Mouse (Mus musculus): ENCODE data around the gene Kcnj6. TPM values are rescaled to one million over a fixed set of nuclear protein-coding genes. Genes with fewer than 3 reads are reported as not detected.

The Kcnj6 gene
- polyA plus RNA-seq, 1 experiment from 2014 or later, result not detected

DNA sequence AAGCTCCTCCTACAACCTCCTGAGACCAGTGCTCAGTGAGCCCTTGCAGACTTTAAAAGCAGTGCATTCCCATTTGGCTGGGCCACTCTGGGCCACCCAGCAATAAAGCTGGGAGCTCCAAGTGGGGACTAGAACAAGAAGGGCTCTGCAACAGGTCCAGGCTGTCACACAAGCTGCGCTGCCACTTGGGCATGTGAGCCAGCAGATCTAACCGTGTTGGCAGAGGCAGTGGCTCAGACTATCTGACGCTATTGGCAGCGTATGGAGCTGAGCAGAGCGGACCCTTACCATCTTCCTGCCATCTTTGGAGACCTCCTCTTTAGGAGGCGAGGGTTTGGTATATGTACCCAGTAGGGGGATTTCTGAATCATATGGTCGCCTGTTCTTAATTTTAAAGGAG lies 112.4 kb downstream of the Kcnj6 start:
- H3K9me3 ChIP-seq, result no peaks in the 10 kb centered on the region
- no peak for ATAC-seq (ENCODE audit: insufficient number of reproducible peaks, insufficient read depth, low FRiP score, low TSS enrichment, low read depth)
- H3K9ac ChIP-seq (replicated peaks), result no peak overlapping the region
- H3K27me3 ChIP-seq, result no peaks in the 10 kb centered on the region
- 68% methylated on average over 7 of the region's 7 CpGs for WGBS
- no peak overlapping the region for H3K4me2 ChIP-seq
- H3K4me3 ChIP-seq (replicated peaks), result no peak overlapping the region
- no peak overlapping the region for H3K27ac ChIP-seq
- peaks cover 5% of the 10 kb centered on the region; the same call in 1 of the 2 replicates for H3K4me1 ChIP-seq (replicated peaks)
- H3K36me3 ChIP-seq, result no peaks in the 10 kb centered on the region

- ATAC-seq (ENCODE audit: insufficient number of reproducible peaks, insufficient read depth, low FRiP score, low TSS enrichment, low read depth), result no peak
- H3K27me3 ChIP-seq, result no peaks in the 10 kb centered on the region
- WGBS, result 64% methylated on average over 3 of the region's 3 CpGs
Observed at GRCm38 (mm10) chr16:94883909-94884308, 113.6 kb downstream of the Kcnj6 start.

GRCm38 (mm10) chr16:94883196-94883595 lies 114.3 kb downstream of the Kcnj6 start:
- Histone ChIP-seq H3K36me3 (no peaks in the 10 kb centered on the region), H3K27ac (no peak overlapping the region), H3K27me3 (no peaks in the 10 kb centered on the region), H3K4me3 (replicated peaks) (no peak overlapping the region), H3K4me2 (no peak overlapping the region), H3K4me1 (replicated peaks) (peaks cover 5% of the 10 kb centered on the region; the same call in 1 of the 2 replicates), H3K9ac (replicated peaks) (no peak overlapping the region), H3K9me3 (no peaks in the 10 kb centered on the region)
- ATAC-seq (ENCODE audit: insufficient number of reproducible peaks, insufficient read depth, low FRiP score, low TSS enrichment, low read depth), result no peak
- WGBS, result 86% methylated on average over 8 of the region's 8 CpGs

More at GRCm38 (mm10) chr16:94883909-94884308, 113.6 kb downstream of the Kcnj6 start:
- H3K36me3 ChIP-seq, result no peaks in the 10 kb centered on the region
- H3K4me2 ChIP-seq, result no peak overlapping the region
- no peaks in the 10 kb centered on the region for H3K9me3 ChIP-seq
- peaks cover 5% of the 10 kb centered on the region; the same call in 1 of the 2 replicates for H3K4me1 ChIP-seq (replicated peaks)
- no peak overlapping the region for H3K9ac ChIP-seq (replicated peaks)
- H3K27ac ChIP-seq, result 0 out of 2 replicates have a peak overlapping the region, but pooled peaks have one; percentile 9
- no peak overlapping the region for H3K4me3 ChIP-seq (replicated peaks)

DNA sequence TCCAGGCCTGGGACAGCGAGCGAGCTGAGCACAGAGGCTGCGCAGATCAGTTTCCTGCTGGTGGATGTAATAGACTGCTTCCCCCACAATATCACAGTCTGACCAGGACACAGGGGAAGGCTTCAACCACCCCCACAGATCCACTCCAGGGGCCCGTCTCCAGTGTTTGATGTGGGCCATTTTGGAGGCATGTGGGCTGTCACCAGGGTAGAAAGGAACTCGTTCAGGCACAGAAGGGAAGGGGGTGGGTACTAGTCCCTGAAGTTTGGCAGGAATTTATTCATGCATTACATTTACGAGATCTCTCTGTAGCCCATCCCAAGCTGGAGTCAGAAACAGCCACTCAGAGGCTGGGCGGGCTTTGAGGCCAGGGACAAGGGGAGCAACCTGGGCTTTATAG lies 115.4 kb downstream of the Kcnj6 start:
- H3K9ac ChIP-seq (replicated peaks), result no peak overlapping the region
- H3K9me3 ChIP-seq, result no peaks in the 10 kb centered on the region
- H3K4me1 ChIP-seq (replicated peaks), result peaks cover 5% of the 10 kb centered on the region; the same call in 1 of the 2 replicates
- H3K27ac ChIP-seq, result no peak overlapping the region
- no peaks in the 10 kb centered on the region for H3K27me3 ChIP-seq
- H3K4me3 ChIP-seq (replicated peaks), result no peak overlapping the region
- H3K4me2 ChIP-seq, result no peak overlapping the region
- WGBS, result 58% methylated on average over 7 of the region's 7 CpGs
- ATAC-seq (ENCODE audit: insufficient number of reproducible peaks, insufficient read depth, low FRiP score, low TSS enrichment, low read depth), result no peak
- no peaks in the 10 kb centered on the region for H3K36me3 ChIP-seq

DNA sequence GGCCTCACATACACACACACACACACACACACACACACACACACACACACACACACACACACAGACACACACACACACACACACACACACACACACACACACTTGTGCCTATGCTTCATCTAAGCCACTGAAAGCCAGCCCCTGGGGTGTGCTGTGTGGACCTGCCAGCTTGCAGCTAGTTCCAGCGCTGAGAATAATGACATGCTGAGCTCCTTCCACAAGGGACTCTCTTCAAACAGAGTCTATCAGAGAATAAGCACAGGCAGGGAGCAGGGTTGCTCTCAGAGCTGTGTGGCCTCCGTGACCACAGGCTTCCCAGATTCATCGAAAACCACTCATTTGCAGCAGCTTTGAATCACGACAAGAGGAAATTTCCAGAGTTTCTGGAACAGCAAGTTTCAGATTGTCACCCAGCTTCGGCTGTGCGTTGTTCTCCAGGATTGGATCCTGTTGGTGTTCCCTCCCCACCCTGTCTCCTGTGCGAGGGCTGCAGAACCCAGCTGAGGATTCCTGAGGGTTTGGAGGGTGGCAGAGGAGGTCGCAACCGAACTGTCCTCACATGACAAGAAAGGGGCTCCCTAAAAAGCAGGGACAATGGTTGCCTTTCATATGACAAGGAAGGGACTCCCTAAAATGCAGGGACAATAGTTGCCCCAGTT lies 124.8 kb downstream of the Kcnj6 start:
- Histone ChIP-seq H3K4me3 (replicated peaks) (no peak overlapping the region), H3K36me3 (no peaks in the 10 kb centered on the region), H3K27me3 (no peaks in the 10 kb centered on the region; the same call in 1 of the 2 replicates), H3K27ac (no peak overlapping the region), H3K4me2 (no peak overlapping the region), H3K9me3 (no peaks in the 10 kb centered on the region), H3K9ac (replicated peaks) (no peak overlapping the region), H3K4me1 (replicated peaks) (no peaks in the 10 kb centered on the region)
- no peak for ATAC-seq (ENCODE audit: insufficient number of reproducible peaks, insufficient read depth, low FRiP score, low TSS enrichment, low read depth)
- WGBS, result 54% methylated on average over 9 of the region's 9 CpGs

DNA sequence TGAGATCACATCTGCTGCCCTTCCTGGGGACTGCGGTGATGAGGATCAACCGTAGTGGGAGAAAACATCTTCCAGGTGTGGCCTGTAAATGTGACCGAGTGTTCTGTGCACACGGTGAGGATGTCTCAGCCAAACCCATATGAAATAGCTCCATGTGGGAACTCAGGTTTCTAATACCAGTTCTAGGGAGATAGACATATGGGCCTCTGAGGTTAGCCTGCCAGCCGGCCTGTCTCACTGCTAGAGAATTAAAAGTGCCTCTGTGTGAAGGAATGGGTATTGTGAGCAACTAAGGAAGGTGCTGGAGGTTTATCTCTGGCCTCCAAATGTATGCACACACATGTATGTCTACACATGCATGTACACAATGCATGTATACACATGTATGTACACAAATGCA lies 129.1 kb downstream of the Kcnj6 start:
- Histone ChIP-seq H3K9me3 (no peaks in the 10 kb centered on the region), H3K27me3 (no peaks in the 10 kb centered on the region; the same call in 1 of the 2 replicates), H3K9ac (replicated peaks) (no peak overlapping the region), H3K36me3 (no peaks in the 10 kb centered on the region), H3K4me1 (replicated peaks) (0 out of 2 replicates have a peak, but pooled peaks cover 4% of the 10 kb centered on the region), H3K4me2 (no peak overlapping the region), H3K4me3 (replicated peaks) (no peak overlapping the region), H3K27ac (no peak overlapping the region)
- 61% methylated on average over 5 of the region's 5 CpGs for WGBS
- no peak for ATAC-seq (ENCODE audit: insufficient number of reproducible peaks, insufficient read depth, low FRiP score, low TSS enrichment, low read depth)

- 37% methylated on average over 14 of the region's 14 CpGs for WGBS
- no peaks in the 10 kb centered on the region for H3K9me3 ChIP-seq
- H3K4me2 ChIP-seq, result no peak overlapping the region
- H3K4me3 ChIP-seq (replicated peaks), result no peak overlapping the region
- H3K27me3 ChIP-seq, result no peaks in the 10 kb centered on the region
- no peak overlapping the region for H3K9ac ChIP-seq (replicated peaks)
- ATAC-seq (ENCODE audit: insufficient number of reproducible peaks, insufficient read depth, low FRiP score, low TSS enrichment, low read depth), result no peak
- peak overlapping the region; percentile 62 for H3K27ac ChIP-seq
- 0 out of 2 replicates have a peak, but pooled peaks cover 4% of the 10 kb centered on the region for H3K4me1 ChIP-seq (replicated peaks)
- H3K36me3 ChIP-seq, result no peaks in the 10 kb centered on the region
Observed at GRCm38 (mm10) chr16:94866300-94866956, 131.1 kb downstream of the Kcnj6 start.

- 0 out of 2 replicates have a peak, but pooled peaks cover 4% of the 10 kb centered on the region for H3K4me1 ChIP-seq (replicated peaks)
- H3K27ac ChIP-seq, result no peak overlapping the region
- H3K27me3 ChIP-seq, result no peaks in the 10 kb centered on the region
- ATAC-seq (ENCODE audit: insufficient number of reproducible peaks, insufficient read depth, low FRiP score, low TSS enrichment, low read depth), result no peak
- no peak overlapping the region for H3K4me2 ChIP-seq
- H3K9ac ChIP-seq (replicated peaks), result no peak overlapping the region
- no peaks in the 10 kb centered on the region for H3K36me3 ChIP-seq
- WGBS, result 80% methylated on average over 1 of the region's 1 CpGs
- H3K4me3 ChIP-seq (replicated peaks), result no peak overlapping the region
- no peaks in the 10 kb centered on the region for H3K9me3 ChIP-seq
Observed at GRCm38 (mm10) chr16:94865796-94866195, 131.7 kb downstream of the Kcnj6 start.

GRCm38 (mm10) chr16:94865101-94865500 lies 132.4 kb downstream of the Kcnj6 start:
- H3K4me1 ChIP-seq (replicated peaks), result 0 out of 2 replicates have a peak, but pooled peaks cover 4% of the 10 kb centered on the region
- 94% methylated on average over 7 of the region's 7 CpGs for WGBS
- H3K9ac ChIP-seq (replicated peaks), result no peak overlapping the region
- no peak overlapping the region for H3K4me2 ChIP-seq
- H3K36me3 ChIP-seq, result no peaks in the 10 kb centered on the region
- no peaks in the 10 kb centered on the region for H3K27me3 ChIP-seq
- no peak overlapping the region for H3K4me3 ChIP-seq (replicated peaks)
- H3K9me3 ChIP-seq, result no peaks in the 10 kb centered on the region
- no peak for ATAC-seq (ENCODE audit: insufficient number of reproducible peaks, insufficient read depth, low FRiP score, low TSS enrichment, low read depth)
- no peak overlapping the region for H3K27ac ChIP-seq

DNA sequence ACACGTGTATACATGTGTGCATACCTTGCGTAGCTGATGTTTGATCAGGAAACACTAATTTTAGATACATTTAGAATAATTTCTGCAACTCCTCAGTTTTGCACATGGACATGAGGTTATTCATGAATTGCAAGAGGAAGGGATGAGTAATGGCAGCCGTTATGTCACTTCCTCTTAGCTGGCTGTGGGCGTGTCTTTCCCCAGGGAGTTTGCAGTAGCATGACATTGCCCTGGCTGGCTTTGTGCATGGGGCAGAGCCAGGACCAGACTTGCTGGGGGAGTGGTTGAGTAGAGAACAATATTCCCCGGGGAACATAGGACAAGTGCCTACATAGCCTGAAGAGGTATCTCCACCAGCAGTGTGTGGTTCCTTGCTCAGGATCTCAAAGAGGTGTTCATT lies 134.0 kb downstream of the Kcnj6 start:
- no peaks in the 10 kb centered on the region for H3K36me3 ChIP-seq
- no peak overlapping the region for H3K4me3 ChIP-seq (replicated peaks)
- no peak overlapping the region for H3K9ac ChIP-seq (replicated peaks)
- no peak overlapping the region for H3K27ac ChIP-seq
- H3K4me1 ChIP-seq (replicated peaks), result 0 out of 2 replicates have a peak, but pooled peaks cover 4% of the 10 kb centered on the region
- no peak overlapping the region for H3K4me2 ChIP-seq
- no peaks in the 10 kb centered on the region for H3K27me3 ChIP-seq
- WGBS, result 90% methylated on average over 5 of the region's 5 CpGs
- no peaks in the 10 kb centered on the region for H3K9me3 ChIP-seq
- ATAC-seq (ENCODE audit: insufficient number of reproducible peaks, insufficient read depth, low FRiP score, low TSS enrichment, low read depth), result no peak

- ATAC-seq (ENCODE audit: insufficient number of reproducible peaks, insufficient read depth, low FRiP score, low TSS enrichment, low read depth), result no peak
- 84% methylated on average over 5 of the region's 5 CpGs for WGBS
- H3K4me3 ChIP-seq (replicated peaks), result no peak overlapping the region
Observed at GRCm38 (mm10) chr16:94855990-94856389, 141.5 kb downstream of the Kcnj6 start.

More at GRCm38 (mm10) chr16:94855990-94856389, 141.5 kb downstream of the Kcnj6 start:
- Histone ChIP-seq H3K4me2 (no peak overlapping the region), H3K36me3 (no peaks in the 10 kb centered on the region), H3K27ac (no peak overlapping the region), H3K27me3 (no peaks in the 10 kb centered on the region), H3K4me1 (replicated peaks) (no peaks in the 10 kb centered on the region), H3K9me3 (no peaks in the 10 kb centered on the region), H3K9ac (replicated peaks) (no peak overlapping the region)
